Mouse (Mus musculus): ENCODE data around the gene Rbm4. TPM values are rescaled to one million over a fixed set of nuclear protein-coding genes. Genes with fewer than 3 reads are reported as not detected.
"Not testable (repeated sequence)": the region's sequence is repeated elsewhere in the genome, so short reads cannot be mapped to it uniquely, and the experiment has no call there.

The Rbm4 gene
- 50.5 and 66.9 TPM in 2 replicates for total RNA-seq (2015; ENCODE audit: low replicate concordance)
- 139 and 185 TPM in 2 replicates for total RNA-seq (2017; ENCODE audit: low replicate concordance)

DNA sequence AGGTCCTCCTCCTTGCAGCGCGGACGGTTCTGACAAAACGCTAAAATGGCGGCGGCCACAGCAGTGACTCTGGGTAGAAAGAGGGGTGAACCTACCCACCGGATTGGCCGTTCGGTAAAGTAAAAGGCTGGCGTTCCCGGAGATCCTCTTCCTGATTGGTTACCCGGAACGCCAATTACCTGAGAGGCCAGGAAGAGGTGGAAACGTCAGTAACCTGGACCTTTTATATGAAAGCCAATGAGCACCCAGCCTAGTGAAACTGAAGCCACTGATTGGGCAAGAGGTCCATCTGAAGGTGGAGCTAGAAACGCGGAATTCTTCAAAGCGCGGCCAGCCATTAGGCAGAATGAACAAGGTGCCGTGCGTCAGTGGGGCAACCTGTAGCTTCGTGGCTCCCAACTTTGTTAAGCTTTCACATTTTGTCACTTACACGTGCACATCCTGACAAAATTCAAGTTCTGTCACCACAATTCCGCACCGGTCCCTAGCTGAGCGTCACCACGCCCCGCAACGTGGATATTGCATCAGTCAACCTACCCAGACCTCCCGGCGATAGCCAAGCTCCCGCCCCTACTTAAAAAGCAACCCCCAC lies at the start of gene Rbm4:
Gene Rbm4, minus strand, starts transcription at position 71 of the 592 bp plus-strand sequence.
- peak; percentile 96 for ATAC-seq (replicated peaks; ENCODE audit: low FRiP score, poor library complexity, severe bottlenecking)

DNA sequence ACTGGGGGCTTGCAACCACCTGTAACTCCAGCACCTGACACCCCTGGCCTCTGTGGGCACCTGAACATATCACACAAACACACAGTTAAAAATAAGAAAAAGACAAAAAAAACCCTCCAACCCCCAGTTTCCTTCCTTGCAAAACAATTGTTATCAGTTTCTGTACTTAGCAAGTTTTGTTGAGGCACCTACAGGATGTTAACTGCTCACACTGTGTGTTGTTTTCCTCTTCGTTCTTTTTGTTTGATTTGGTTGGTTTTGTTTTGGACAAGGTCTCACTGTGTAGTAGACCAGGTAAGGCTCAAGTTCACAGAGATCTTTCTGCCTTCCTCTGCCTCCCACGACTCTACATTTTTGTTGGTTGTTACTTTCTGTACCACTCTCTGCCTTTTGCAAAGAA lies 48.9 kb upstream of the Rbm4 start:
- ATAC-seq (replicated peaks; ENCODE audit: low FRiP score, poor library complexity, severe bottlenecking) = no peak

DNA sequence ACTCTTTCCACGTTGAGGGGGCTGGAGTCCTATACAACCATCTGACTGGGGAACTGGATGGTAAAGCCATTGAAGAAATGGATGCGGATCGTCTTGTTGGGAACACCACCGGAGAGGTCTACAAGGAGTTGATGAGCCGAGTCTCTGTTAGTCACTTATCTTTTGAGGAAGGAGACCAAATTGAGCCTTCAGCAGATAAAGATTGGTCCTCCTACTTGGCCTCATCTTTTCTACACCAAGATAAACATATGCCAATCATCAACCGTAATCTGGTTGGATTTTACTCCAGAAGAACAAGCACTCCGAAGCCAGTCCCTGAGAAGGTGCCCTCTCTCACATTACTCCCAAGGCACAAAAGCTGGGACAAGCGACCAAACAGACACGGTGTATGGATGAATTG lies 47.1 kb upstream of the Rbm4 start:
- no peak for ATAC-seq (replicated peaks; ENCODE audit: low FRiP score, poor library complexity, severe bottlenecking)

DNA sequence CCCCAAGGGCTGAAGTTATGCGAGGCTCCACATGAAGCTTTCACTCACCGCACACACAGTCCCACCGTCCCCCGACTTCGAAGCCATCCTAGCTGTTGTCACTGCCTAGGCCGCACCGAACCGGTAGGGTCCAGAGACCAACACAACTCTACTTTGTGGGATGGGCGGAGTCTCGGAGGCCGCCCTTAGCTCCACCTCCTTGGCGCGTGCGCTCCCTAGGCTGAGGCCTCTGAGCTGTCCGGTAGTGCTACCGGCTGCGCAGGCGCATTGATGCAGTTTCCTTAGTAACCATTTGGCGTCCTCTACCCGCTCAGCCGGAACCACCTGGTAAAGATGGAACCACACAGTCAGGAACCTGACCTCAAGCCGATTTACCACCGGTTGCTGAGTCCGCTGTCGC lies 45.4 kb upstream of the Rbm4 start, which contains the start of the genes Ccs and Ccdc87:
Gene Ccs, minus strand, starts transcription at position 184 of the 400 bp plus-strand sequence.
Gene Ccdc87, plus strand, starts transcription at position 218 of the 400 bp plus-strand sequence.
- ATAC-seq (replicated peaks; ENCODE audit: low FRiP score, poor library complexity, severe bottlenecking) = peak; percentile 96

DNA sequence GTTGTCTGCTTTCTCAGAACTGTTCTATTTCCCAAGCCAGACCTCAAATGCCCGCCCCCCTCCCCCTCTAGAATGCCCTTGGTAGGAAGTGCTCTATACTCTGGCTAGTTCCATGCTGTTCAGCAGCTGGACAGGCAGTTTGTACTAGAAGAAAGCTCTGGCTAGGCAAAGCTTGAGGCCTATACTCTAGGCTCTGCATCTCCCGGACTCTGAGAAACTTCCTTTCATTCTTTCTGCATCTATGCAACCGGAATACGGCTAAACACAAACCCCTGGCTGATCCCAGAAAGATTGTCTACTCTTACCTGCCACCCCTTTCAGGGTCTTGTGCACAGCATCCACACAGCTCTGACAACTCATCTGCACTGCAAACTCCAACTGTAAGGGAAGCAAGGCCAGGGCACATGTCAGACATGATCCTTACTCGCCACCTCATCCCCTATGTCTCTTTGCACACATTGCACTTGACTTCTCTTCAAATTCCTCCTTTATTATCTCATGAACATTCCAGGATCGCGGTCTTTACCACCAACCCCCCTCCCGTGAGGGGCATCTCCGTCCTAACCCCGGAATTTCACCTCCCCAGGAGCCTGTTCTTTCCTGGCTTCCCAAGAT lies 44.9 kb upstream of the Rbm4 start:
- peak; percentile 49 for ATAC-seq (replicated peaks; ENCODE audit: low FRiP score, poor library complexity, severe bottlenecking)

DNA sequence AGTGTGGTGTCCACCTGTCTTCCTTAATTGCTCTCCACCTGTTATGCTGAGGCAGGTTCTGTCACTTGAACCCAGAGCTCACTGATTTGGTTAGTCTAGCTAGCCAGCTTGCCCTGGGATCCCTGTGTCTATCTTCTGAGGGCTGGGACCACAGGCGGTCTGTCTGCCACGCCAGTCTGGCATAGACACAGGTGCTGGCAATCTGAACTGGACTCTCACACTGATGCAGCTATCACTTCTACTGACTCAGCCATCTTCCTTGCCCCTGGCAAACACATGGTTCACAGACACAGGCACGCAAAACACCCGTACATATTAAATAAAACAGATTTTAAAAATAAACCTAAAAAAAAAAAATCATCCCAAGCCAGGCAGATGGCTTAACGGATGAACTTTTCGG lies 43.3 kb upstream of the Rbm4 start:
- ATAC-seq (replicated peaks; ENCODE audit: low FRiP score, poor library complexity, severe bottlenecking) = no peak

DNA sequence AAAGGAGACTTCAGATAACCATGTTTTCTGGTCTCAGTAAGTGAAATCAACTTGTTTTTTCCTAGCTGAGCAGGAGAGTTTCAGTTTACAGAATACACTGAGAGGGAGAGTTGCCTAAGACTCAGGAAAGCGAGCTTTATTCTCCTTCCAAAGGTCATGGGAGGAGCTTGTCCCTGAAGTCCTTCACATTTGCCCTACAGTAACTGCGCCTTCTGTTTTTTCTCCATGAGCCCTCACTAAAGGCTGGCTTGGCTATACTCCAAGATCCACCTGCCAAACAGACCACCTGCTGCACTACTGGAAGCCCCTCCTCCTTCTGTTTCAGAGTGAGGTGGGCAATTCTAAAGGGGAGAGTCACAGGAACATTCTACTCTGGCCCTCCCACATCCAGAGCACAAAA lies 42.4 kb upstream of the Rbm4 start:
- no peak for ATAC-seq (replicated peaks; ENCODE audit: low FRiP score, poor library complexity, severe bottlenecking)

DNA sequence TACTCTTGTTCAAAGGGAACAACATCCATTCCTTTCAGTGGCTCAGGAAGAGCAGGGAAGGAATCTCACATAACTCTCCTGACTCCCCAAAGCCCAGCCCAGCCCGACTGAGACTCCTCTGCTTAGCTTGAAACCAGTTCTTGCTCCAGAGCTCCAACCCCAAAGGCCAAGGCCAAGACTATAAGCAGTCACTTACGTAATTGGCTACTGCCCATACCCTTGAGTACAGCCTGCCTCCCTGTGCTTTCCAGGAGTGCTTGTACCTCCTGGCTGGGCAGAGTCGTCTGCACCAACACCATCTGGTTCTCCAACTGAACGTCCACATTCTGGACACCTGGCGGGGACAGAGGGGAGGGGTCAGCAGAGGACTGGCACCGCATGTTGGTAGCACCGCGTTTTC lies 40.3 kb upstream of the Rbm4 start:
- ATAC-seq (replicated peaks; ENCODE audit: low FRiP score, poor library complexity, severe bottlenecking) = no peak

DNA sequence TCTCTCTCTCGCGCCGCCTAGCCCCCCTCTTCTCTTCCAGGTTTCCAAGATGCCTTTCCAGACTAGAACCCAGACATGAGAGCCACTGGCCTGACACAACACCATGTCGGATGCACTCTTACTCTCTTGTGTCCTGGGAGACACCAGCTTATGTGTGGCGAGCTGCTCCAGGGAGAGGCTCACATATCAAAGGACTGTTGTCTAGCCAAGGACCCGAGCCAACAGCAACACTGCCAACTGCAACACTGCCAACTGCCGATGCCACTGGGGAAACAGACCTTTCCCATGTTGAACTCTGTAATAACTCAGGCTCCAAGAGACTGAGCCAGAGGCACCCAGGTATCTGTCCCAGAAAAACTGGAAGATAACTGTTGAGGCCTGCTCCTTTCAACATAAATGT lies 35.5 kb upstream of the Rbm4 start:
- ATAC-seq (replicated peaks; ENCODE audit: low FRiP score, poor library complexity, severe bottlenecking) = no peak

DNA sequence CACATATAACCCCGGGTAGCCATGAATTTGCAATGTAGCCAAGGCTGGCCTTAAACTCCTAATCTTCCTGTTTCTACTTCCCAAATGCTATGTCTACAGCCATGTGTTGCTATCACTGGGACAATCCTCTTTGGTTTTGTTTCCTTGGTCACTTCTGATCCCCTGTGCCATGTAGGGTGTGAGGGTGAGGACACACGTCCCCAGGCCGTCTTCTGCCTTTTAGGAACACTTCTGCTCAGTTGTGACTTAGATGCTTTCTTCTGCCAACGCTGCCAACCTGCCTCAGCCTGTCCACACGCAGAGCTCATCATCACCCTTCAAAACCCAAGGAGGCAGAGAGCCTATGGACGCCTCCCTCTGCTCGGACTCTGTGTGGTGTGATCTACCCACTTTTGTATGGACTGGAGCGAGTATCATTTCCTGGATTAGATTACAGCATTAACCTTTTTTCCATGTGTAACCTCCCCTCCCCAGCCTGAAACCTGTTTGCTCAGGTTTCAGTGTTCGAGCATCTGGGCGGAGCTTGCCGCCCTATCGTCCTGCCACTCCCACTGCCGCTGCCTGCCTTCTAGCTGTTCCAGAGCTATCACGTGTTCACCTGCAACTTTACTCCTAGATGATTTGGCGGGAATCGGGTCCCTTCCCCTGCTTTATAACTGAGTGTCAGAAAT lies 34.9 kb upstream of the Rbm4 start:
- no peak for ATAC-seq (replicated peaks; ENCODE audit: low FRiP score, poor library complexity, severe bottlenecking)

DNA sequence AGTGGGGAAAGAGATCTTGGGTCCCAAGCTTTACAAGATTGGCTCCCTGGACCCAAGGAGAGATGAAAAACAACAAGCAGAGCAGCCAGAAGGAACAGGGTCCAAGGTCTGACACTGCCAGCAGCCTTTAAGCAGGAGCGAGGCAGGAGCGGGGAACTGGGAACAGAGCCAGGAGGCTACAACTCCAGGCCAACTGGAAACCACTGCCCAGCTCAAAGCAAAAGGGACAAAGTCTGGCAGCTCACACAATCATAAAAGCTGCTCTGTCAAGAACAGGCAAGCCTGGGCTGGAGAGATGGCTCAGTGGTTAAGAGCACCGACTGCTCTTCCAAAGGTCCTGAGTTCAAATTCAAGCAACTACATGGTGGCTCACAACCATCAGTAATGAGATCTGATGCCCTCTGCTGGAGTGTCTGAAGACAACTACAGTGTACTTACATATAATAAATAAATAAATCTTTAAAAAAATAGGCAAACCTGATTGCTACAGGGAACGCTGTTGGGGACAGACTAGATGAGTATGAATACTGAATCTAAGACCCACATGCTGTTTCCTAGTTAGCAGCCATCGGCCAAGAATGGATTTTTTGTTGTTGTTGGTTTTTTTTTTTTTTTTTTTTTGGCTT lies 27.1 kb upstream of the Rbm4 start:
- ATAC-seq (replicated peaks; ENCODE audit: low FRiP score, poor library complexity, severe bottlenecking) = no peak

DNA sequence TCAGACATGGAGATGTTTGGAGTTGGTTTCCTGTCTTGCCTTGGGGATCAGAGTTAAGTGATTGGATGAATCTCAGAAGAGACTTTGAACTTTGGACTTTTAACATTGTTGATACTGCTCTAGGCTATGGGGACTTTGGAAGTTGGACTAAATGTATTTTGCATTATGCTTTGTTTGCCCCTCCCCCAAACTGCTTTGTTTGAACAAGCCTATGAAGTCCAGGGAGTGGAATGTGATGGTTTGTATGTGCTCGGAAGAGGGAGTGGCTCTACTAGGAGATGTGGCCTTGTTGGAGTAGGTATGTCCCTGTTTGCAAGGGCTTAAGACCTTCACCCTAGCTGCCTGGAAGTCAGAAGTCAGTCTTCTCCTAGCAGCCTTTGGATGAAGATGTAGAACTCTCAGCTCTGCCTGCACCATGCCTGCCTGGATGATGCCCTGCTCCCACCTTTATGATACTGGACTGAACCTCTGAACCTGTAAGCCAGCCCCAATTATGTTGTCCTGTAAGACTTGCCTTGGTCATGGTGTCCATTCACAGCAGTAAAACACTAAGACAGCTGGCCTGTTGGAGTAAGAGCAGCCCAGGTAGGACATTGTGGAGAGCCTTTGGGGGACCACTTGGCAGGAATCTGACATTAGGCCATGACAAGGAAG lies 23.6 kb upstream of the Rbm4 start:
- ATAC-seq (replicated peaks; ENCODE audit: low FRiP score, poor library complexity, severe bottlenecking) = no peak

DNA sequence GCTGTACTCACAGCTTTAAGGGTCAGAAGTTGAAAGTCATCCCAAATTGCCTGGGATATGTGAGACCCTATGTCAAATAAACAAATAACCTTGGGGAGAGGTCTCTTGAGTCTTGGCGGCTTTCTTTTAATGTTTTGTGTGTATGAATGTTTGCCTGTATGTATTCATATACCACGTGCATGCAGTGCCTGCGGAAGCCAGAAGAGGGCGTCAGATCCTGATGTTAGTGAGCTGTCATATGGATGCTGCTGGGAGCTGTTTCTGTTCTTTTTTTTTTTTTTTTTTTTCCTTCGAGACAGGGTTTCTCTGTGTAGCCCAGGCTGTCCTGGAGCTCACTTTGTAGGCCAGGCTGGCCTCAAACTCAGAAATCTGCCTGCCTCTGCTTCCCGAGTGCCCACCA lies 19.3 kb upstream of the Rbm4 start:
- ATAC-seq (replicated peaks; ENCODE audit: low FRiP score, poor library complexity, severe bottlenecking) = no peak

DNA sequence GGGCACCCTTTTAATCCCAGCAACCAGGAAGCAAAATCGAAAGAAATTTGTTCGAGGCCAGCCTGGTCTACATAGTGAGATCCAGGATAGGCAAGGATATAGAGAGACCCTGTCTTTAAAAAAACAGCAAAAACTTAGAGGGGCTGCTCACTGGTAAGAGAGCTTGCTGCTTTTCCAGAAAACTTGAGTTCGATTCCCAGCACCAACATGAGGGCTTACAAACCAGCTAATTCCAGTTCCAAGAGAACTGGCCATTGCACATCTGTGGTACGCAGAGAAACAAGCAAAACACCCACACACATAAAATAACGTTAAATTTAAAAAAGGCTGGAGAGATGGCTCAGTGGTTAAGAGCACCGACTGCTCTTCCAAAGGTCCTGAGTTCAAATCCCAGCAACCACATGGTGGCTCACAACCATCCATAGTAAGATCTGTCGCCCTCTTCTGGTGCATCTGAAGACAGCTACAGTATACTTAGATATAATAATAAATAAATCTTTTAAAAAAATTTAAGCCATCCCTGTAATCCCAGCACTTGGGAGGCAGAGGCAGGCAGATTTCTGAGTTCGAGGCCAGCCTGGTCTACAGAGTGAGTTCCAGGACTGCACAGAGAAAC lies 18.7 kb upstream of the Rbm4 start:
- not testable (repeated sequence) for ATAC-seq (replicated peaks; ENCODE audit: low FRiP score, poor library complexity, severe bottlenecking)

DNA sequence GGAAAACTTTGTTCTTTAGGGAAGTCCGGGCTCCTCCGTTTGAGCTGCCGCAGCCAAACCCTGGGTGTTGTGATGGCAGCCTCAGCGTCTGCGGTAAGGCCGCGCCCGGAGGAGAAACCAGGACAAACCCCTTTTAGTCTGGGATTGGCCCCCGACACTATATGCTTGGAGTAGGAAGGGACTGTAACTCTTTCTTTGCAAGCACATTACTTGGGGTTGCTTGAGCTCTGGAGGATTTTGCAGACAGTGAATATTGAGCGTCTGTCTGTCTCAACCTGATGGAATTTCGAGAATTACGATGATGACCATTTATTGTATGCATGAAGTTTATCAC lies 18.2 kb upstream of the Rbm4 start:
- ATAC-seq (replicated peaks; ENCODE audit: low FRiP score, poor library complexity, severe bottlenecking) = no peak

DNA sequence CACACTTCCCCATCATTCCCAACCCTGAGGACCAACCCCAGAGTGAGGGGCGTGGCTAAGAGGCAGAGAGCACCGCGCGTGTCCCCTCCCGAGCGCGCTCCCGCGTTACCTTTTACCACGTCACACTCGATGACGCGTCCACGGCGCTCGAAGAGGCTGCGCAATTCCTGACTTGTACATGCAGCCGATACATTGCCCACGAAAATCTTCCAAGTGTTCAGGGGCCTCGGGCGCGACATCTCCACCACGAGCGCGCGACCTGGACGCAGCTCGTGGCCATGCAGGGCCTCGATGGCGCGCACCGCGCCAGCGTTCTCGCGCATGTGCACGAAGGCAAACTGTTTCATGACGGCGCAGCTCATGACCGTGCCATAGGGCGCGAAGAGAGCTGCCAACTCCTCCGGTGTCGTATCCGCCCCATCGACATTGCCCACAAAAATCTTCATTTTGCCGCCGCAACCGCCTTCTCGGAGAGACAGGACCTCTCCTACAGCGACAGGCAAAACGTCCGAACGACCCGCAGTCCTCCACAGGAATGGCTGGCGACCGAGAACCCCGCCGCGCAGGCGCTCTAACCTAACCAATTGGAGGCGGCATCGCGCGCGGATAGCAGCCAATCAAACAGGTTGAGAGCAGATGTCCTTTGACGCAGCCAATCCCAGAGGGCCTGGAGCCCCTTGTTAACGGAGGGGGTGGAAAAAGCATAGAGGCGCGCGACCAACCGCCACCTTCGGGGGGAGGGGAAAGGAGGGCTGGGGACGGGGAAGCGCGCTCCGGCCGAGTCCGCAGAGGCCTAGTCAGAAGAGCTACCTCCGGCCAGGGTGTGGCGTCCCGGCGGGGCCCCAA lies 17.6 kb upstream of the Rbm4 start, which contains the start of the genes Gm21992 and Rbm14:
Gene Gm21992, minus strand, starts transcription at position 550 of the 846 bp plus-strand sequence.
Gene Rbm14, minus strand, starts transcription at position 572 of the 846 bp plus-strand sequence.
- ATAC-seq (replicated peaks; ENCODE audit: low FRiP score, poor library complexity, severe bottlenecking) = peak; percentile 89

DNA sequence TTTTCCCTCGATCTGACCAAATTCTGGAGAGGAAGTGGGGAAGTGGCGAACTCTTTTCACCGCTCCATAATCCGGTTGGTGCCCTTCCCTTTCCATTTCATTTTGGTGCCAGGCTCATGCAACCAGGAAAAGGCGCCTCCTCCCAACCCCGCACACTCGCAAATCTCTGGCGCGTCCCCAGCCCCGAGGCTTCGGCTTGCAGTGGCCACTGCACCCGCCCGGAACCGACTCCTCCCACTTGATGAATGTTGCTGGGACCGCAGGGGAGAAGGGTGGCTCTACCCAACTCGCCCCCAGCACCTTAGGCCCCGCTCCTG lies 17.0 kb upstream of the Rbm4 start:
- no peak for ATAC-seq (replicated peaks; ENCODE audit: low FRiP score, poor library complexity, severe bottlenecking)

DNA sequence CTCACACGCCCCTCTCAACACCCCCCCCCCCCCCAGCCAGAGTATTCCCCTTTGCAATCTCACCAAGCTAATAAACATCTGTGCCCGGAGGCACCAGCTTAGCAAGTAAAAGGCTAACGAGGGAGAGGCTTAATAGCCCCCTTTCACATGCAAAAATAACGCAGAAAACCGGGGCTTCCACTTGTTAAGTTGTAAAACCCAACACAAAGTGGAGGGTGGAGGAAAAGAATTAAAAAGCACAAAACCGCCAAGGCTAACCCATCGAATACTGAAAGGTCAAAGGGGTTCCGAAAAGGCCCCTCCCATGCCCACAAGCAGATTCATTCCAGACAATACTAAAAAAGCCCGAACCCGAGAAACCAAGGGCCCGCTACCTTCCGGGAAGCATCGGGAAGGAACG lies 16.6 kb upstream of the Rbm4 start:
- no peak for ATAC-seq (replicated peaks; ENCODE audit: low FRiP score, poor library complexity, severe bottlenecking)

DNA sequence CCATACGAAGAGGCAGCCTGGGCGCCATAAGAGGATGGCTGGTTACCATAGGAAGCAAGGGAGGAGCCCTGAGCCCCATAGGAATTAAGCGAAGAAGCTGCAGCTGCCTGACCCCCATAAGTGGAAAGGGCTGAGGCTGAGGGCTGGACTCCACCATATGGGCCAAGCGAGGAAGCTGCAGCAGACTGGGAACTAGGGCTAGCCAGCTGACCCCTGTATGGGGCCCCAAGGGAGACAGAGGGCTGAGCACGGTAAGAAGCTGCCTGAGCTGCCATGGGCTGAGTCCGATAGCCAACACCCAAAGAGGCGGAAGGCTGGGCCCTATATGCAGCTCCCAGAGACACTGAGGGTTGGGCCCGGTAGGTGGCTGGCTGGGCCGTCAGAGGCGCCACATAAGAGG lies 9.6 kb upstream of the Rbm4 start:
- ATAC-seq (replicated peaks; ENCODE audit: low FRiP score, poor library complexity, severe bottlenecking) = no peak

Measured in erythroblast, adult 5-6 weeks (primary cell).